Mouse (Mus musculus): ENCODE data around the gene Usp28.
"Not testable (repeated sequence)": the region's sequence is repeated elsewhere in the genome, so short reads cannot be mapped to it uniquely, and the experiment has no call there.

Usp28 gene

GRCm38 (mm10) chr9:48984845-48985707 lies at the start of gene Usp28:
TSS of gene Usp28 (plus strand) at chr9:48985375.
- peak; percentile 100 for DNase-seq (ENCODE audit: low spot score)

GRCm38 (mm10) chr9:48942349-48942748 lies 42.8 kb upstream of the Usp28 start:
- DNase-seq (ENCODE audit: low spot score) = no peak

- no peak for DNase-seq (ENCODE audit: low spot score)
Measured at GRCm38 (mm10) chr9:48947565-48947964, 37.6 kb upstream of the Usp28 start.

GRCm38 (mm10) chr9:48961314-48961713 lies 23.9 kb upstream of the Usp28 start:
- no peak for DNase-seq (ENCODE audit: low spot score)

- no peak for DNase-seq (ENCODE audit: low spot score)
Measured at GRCm38 (mm10) chr9:48962131-48962530, 23.0 kb upstream of the Usp28 start.

- DNase-seq (ENCODE audit: low spot score) = no peak
Measured at GRCm38 (mm10) chr9:48964587-48965040, 20.6 kb upstream of the Usp28 start, which contains the start of gene Htr3b. TSS of gene Htr3b (minus strand) at chr9:48964990.

- no peak for DNase-seq (ENCODE audit: low spot score)
Measured at GRCm38 (mm10) chr9:48972494-48972893, 12.7 kb upstream of the Usp28 start.

GRCm38 (mm10) chr9:48976661-48977355 lies 8.4 kb upstream of the Usp28 start:
- DNase-seq (ENCODE audit: low spot score) = no peak

GRCm38 (mm10) chr9:48980371-48980770 lies 4.8 kb upstream of the Usp28 start:
- DNase-seq (ENCODE audit: low spot score) = no peak

GRCm38 (mm10) chr9:48980781-48981180 lies 4.4 kb upstream of the Usp28 start:
- peak; percentile 19 for DNase-seq (ENCODE audit: low spot score)

GRCm38 (mm10) chr9:48981827-48982226 lies 3.3 kb upstream of the Usp28 start:
- DNase-seq (ENCODE audit: low spot score) = no peak

- DNase-seq (ENCODE audit: low spot score) = not testable (repeated sequence)
Measured at GRCm38 (mm10) chr9:48983801-48984200, 1.4 kb upstream of the Usp28 start.

GRCm38 (mm10) chr9:48984320-48984844 lies 793 bp upstream of the Usp28 start:
- no peak for DNase-seq (ENCODE audit: low spot score)

- DNase-seq (ENCODE audit: low spot score) = no peak
Measured at GRCm38 (mm10) chr9:48985708-48986088, 523 bp downstream of the Usp28 start.

- no peak for DNase-seq (ENCODE audit: low spot score)
Measured at GRCm38 (mm10) chr9:48986616-48987141, 1.5 kb downstream of the Usp28 start.

- peak; percentile 72 for DNase-seq (ENCODE audit: low spot score)
Measured at GRCm38 (mm10) chr9:48987201-48988101, 2.3 kb downstream of the Usp28 start.

- DNase-seq (ENCODE audit: low spot score) = no peak
Measured at GRCm38 (mm10) chr9:48991671-48992070, 6.5 kb downstream of the Usp28 start.

- DNase-seq (ENCODE audit: low spot score) = no peak
Measured at GRCm38 (mm10) chr9:48994779-48995178, 9.6 kb downstream of the Usp28 start.

GRCm38 (mm10) chr9:48995735-48996134 lies 10.6 kb downstream of the Usp28 start:
- DNase-seq (ENCODE audit: low spot score) = no peak

GRCm38 (mm10) chr9:48999256-48999655 lies 14.1 kb downstream of the Usp28 start:
- DNase-seq (ENCODE audit: low spot score) = no peak

GRCm38 (mm10) chr9:49015824-49016223 lies 30.6 kb downstream of the Usp28 start:
- DNase-seq (ENCODE audit: low spot score) = peak; percentile 69

GRCm38 (mm10) chr9:49021289-49021688 lies 36.1 kb downstream of the Usp28 start:
- DNase-seq (ENCODE audit: low spot score) = no peak

Data from testis, postnatal 14 days (tissue).